15 mouse cellular contexts compared by ENCODE assay signal in the genomic region with DNA sequence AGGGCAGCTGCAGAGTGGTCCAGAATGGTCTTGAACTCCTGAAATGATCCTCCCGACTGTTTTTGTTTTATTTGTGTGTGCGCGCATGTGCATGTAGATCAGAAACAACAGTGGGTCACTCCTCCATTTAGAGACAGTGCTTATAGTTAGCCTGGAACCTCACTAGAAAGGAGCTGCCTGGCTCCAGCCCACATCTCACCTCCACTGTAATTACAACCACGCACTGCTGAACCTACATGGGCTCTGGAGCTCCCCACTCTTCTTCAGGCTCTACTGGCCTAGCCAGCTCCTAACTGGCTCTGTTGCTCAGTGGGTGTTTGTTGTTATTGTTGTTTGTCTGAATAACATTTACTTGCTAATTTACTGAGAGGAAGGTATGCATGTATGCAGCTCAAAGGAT.
"Had no signal": no experiment of that assay in that cellular context is flagged by ENCODE, and none has a peak within 500 bp of the region (broad histone marks: within the 10 kb centered on the region; RNA-seq: fewer than 3 reads in every experiment).

No protein-coding gene starts in this region.

- H3K27ac ChIP-seq: midbrain, embryonic 10.5 days; midbrain, embryonic 12.5 days; neural tube, embryonic 13.5 days; neural tube, embryonic 15.5 days; stomach, embryonic 15.5 days; stomach, postnatal 0 days had no signal

- DNase-seq: lung, adult 18-20 months; lung, embryonic 14.5 days; lung, postnatal 10 days; midbrain, embryonic 14.5 days; right cerebral cortex, postnatal 14 days; thymus, adult 2 months; thymus, postnatal 25 days; thymus, postnatal 4 days had no signal

- H3K4me3 ChIP-seq: midbrain, embryonic 10.5 days; midbrain, embryonic 12.5 days; myocyte; neural tube, embryonic 13.5 days; neural tube, embryonic 15.5 days; stomach, embryonic 15.5 days had no signal
